Mouse (Mus musculus) embryonic fibroblast, embryonic 13.5 days (primary cell): ENCODE data around the gene Lmnb2. TPM values are rescaled to one million over a fixed set of nuclear protein-coding genes. Genes with fewer than 3 reads are reported as not detected.
A peak's percentile ranks its signal among the peaks of the same experiment; 100 is the strongest.

Experiments used
- H3K27ac ChIP-seq: 2 replicates; pipeline ENCODE4 v1.5.1; 2012; ENCODE audit warnings: low read length, control low read depth, inconsistent platforms; ENCODE audit not compliant: insufficient read depth
- H3K4me1 ChIP-seq: 2 replicates; pipeline ENCODE4 v1.6.1; 2011; ENCODE audit warnings: low read length; ENCODE audit not compliant: control insufficient read depth, insufficient read depth
- H3K4me3 ChIP-seq: 2 replicates; pipeline ENCODE4 v1.5.1; 2011; ENCODE audit warnings: mild to moderate bottlenecking, control low read depth, low read length; ENCODE audit not compliant: insufficient read depth
- CTCF ChIP-seq: IDR thresholded peaks from 2 replicates; pipeline ENCODE4 v1.5.1; 2011; ENCODE audit warnings: mild to moderate bottlenecking, control low read depth, low read length, moderate library complexity, borderline replicate concordance; ENCODE audit not compliant: insufficient read depth
- POLR2A ChIP-seq: IDR thresholded peaks from 2 replicates; pipeline ENCODE4 v1.6.1; 2011; ENCODE audit warnings: low read depth, mild to moderate bottlenecking, control low read depth, low read length, moderate library complexity
- polyA plus RNA-seq: library from polyadenylated mRNA; stranded (reverse); fragments of >200 nt; gene quantifications from 2 replicates; pipeline ENCODE4 v1.2.4, GENCODE M21; 2011; ENCODE audit warnings: low read depth; ENCODE audit not compliant: missing spikeins, insufficient read length

Gene Lmnb2
- polyA plus RNA-seq, 1 experiment = 14.7 TPM

GRCm38 (mm10) chr10:80887181-80887580 lies 30.9 kb downstream of the Lmnb2 start:
- no peaks in the 10 kb centered on the region for H3K4me1 ChIP-seq
- TF ChIP-seq CTCF = no peak
- no peak for TF ChIP-seq POLR2A
- H3K4me3 ChIP-seq = no peak overlapping the region
- no peak overlapping the region for H3K27ac ChIP-seq

GRCm38 (mm10) chr10:80881301-80881700 lies 36.7 kb downstream of the Lmnb2 start:
- no peak overlapping the region for H3K4me3 ChIP-seq
- no peaks in the 10 kb centered on the region for H3K4me1 ChIP-seq
- TF ChIP-seq CTCF (peak; percentile 93), POLR2A (no peak)
- H3K27ac ChIP-seq = no peak overlapping the region

- H3K4me3 ChIP-seq = no peak overlapping the region
- no peak for TF ChIP-seq CTCF
- H3K27ac ChIP-seq = no peak overlapping the region
- H3K4me1 ChIP-seq = no peaks in the 10 kb centered on the region
Measured at GRCm38 (mm10) chr10:80880901-80881300, 37.1 kb downstream of the Lmnb2 start.

- Histone ChIP-seq H3K27ac (no peak overlapping the region), H3K4me3 (no peak overlapping the region), H3K4me1 (no peaks in the 10 kb centered on the region)
- peak; percentile 97 for TF ChIP-seq CTCF
- no peak for TF ChIP-seq POLR2A
Measured at GRCm38 (mm10) chr10:80880131-80880641, 37.9 kb downstream of the Lmnb2 start.

- TF ChIP-seq CTCF (no peak), POLR2A (no peak)
- no peak overlapping the region for H3K4me3 ChIP-seq
- H3K27ac ChIP-seq = no peak overlapping the region
- no peaks in the 10 kb centered on the region for H3K4me1 ChIP-seq
Measured at GRCm38 (mm10) chr10:80876594-80876993, 41.5 kb downstream of the Lmnb2 start.

GRCm38 (mm10) chr10:80876028-80876427 lies 42.0 kb downstream of the Lmnb2 start:
- H3K27ac ChIP-seq = no peak overlapping the region
- no peak overlapping the region for H3K4me3 ChIP-seq
- no peaks in the 10 kb centered on the region for H3K4me1 ChIP-seq
- TF ChIP-seq CTCF (peak; percentile 68; the same call in 1 of the 2 replicates), POLR2A (no peak)

GRCm38 (mm10) chr10:80874035-80874434 lies 44.0 kb downstream of the Lmnb2 start:
- Histone ChIP-seq H3K4me1 (no peaks in the 10 kb centered on the region), H3K27ac (no peak overlapping the region), H3K4me3 (no peak overlapping the region)
- no peak for TF ChIP-seq CTCF
- TF ChIP-seq POLR2A = no peak

GRCm38 (mm10) chr10:80871581-80871980 lies 46.5 kb downstream of the Lmnb2 start, which contains the start of gene Tmprss9:
Gene Tmprss9, plus strand, starts transcription at chr10:80871848.
- Histone ChIP-seq H3K4me1 (no peaks in the 10 kb centered on the region), H3K4me3 (no peak within 1 kb of the TSS), H3K27ac (no peak within 1 kb of the TSS)
- no peak for TF ChIP-seq POLR2A
- TF ChIP-seq CTCF = no peak

- Histone ChIP-seq H3K27ac (no peak overlapping the region), H3K4me1 (no peaks in the 10 kb centered on the region), H3K4me3 (no peak overlapping the region)
- TF ChIP-seq POLR2A = no peak
Measured at GRCm38 (mm10) chr10:80870993-80871392, 47.1 kb downstream of the Lmnb2 start.

- H3K4me3 ChIP-seq = no peak overlapping the region
- TF ChIP-seq CTCF (no peak), POLR2A (no peak)
- no peak overlapping the region for H3K27ac ChIP-seq
- H3K4me1 ChIP-seq = no peaks in the 10 kb centered on the region
Measured at GRCm38 (mm10) chr10:80864446-80864845, 53.6 kb downstream of the Lmnb2 start.

- TF ChIP-seq CTCF (no peak), POLR2A (no peak)
- H3K27ac ChIP-seq = no peak overlapping the region
- no peaks in the 10 kb centered on the region for H3K4me1 ChIP-seq
- no peak overlapping the region for H3K4me3 ChIP-seq
Measured at GRCm38 (mm10) chr10:80862305-80862704, 55.7 kb downstream of the Lmnb2 start.
